Mouse (Mus musculus) spleen, adult 2 months (tissue): ENCODE results near the gene Gm37240. TPM values are rescaled to one million over a fixed set of nuclear protein-coding genes. Genes with fewer than 3 reads are reported as not detected.

Source experiments
- DNase-seq, 2 experiments: peaks; one replicate each; pipeline versions ENCODE4 v3.0.0 to v3.0.0-alpha.2; 2012 to 2021; ENCODE audit warnings: low spot score in 2 of 2, low read depth in 1 of 2
- H3K27ac ChIP-seq: fragments of 200-500 bp; 2 replicates; pipeline ENCODE4 v1.5.1; 2012; ENCODE audit warnings: low read length, inconsistent platforms; ENCODE audit not compliant: insufficient read depth
- H3K27me3 ChIP-seq: fragments of 200-500 bp; 2 replicates; pipeline ENCODE4 v1.6.1; 2012; ENCODE audit warnings: mild to moderate bottlenecking, moderate library complexity, low read length, inconsistent platforms; ENCODE audit not compliant: control insufficient read depth, insufficient read depth
- H3K36me3 ChIP-seq: fragments of 200-500 bp; 2 replicates; pipeline ENCODE4 v1.6.1; 2012; ENCODE audit warnings: mild to moderate bottlenecking, low read length, inconsistent platforms; ENCODE audit not compliant: control insufficient read depth, insufficient read depth
- H3K4me1 ChIP-seq: fragments of 200-500 bp; 2 replicates; pipeline ENCODE4 v1.6.1; 2011; ENCODE audit warnings: inconsistent platforms; ENCODE audit not compliant: control insufficient read depth, insufficient read depth, insufficient read length
- H3K4me3 ChIP-seq: fragments of 200-500 bp; 2 replicates; pipeline ENCODE4 v1.5.1; 2011; ENCODE audit warnings: mild to moderate bottlenecking, inconsistent platforms; ENCODE audit not compliant: insufficient read depth, insufficient read length; ENCODE audit errors: extremely low read depth
- CTCF ChIP-seq: fragments of 200-500 bp; IDR thresholded peaks from 2 replicates; pipeline ENCODE4 v1.5.1; 2011; ENCODE audit warnings: mild to moderate bottlenecking, inconsistent platforms; ENCODE audit not compliant: insufficient read depth, insufficient read length, insufficient replicate concordance; ENCODE audit errors: extremely low read depth
- POLR2A ChIP-seq: fragments of 200-500 bp; IDR thresholded peaks from 2 replicates; pipeline ENCODE4 v1.6.1; 2011; ENCODE audit warnings: low read depth, low read length, inconsistent platforms
- WGBS: fragments of 180-500 bp; shearing (Covaris S2); methylation state at CpG from one replicate; pipeline ENCODE4 v1.1.7; 2018; 5-methylcytosine and 5-hydroxymethylcytosine counted together
- polyA plus RNA-seq: library from polyadenylated mRNA; depleted of rRNA; stranded (reverse); fragments of >200 nt; gene quantifications from 2 replicates; pipeline ENCODE4 v1.2.3, GENCODE M21; 2012

Gene Gm37240
- polyA plus RNA-seq, 1 experiment = 1.1 TPM

- no peak overlapping the region for H3K27ac ChIP-seq
- TF ChIP-seq CTCF (no peak), POLR2A (no peak)
- H3K36me3 ChIP-seq = no peaks in the 10 kb centered on the region
- DNase-seq = no peak
- H3K4me1 ChIP-seq = no peaks in the 10 kb centered on the region; the same call in 1 of the 2 replicates
- no peak overlapping the region for H3K4me3 ChIP-seq
- WGBS = 94% methylated on average over 4 of the region's 4 CpGs
- no peaks in the 10 kb centered on the region for H3K27me3 ChIP-seq
These were observed 681.4 kb downstream of the Gm37240 start for GRCm38 (mm10) chr3:85205911-85206310.

GRCm38 (mm10) chr3:85203659-85204058, 683.7 kb downstream of the Gm37240 start:
- TF ChIP-seq CTCF (no peak), POLR2A (no peak)
- no peaks in the 10 kb centered on the region; the same call in 1 of the 2 replicates for H3K4me1 ChIP-seq
- H3K36me3 ChIP-seq = no peaks in the 10 kb centered on the region
- no peak overlapping the region for H3K4me3 ChIP-seq
- no peak overlapping the region for H3K27ac ChIP-seq
- whole genome bisulfite sequencing = 78% methylated on average over 9 of the region's 9 CpGs
- DNase-seq = no peak
- H3K27me3 ChIP-seq = no peaks in the 10 kb centered on the region

- TF ChIP-seq CTCF (no peak), POLR2A (no peak)
- Histone ChIP-seq H3K4me3 (no peak overlapping the region), H3K27ac (no peak overlapping the region), H3K36me3 (no peaks in the 10 kb centered on the region), H3K27me3 (no peaks in the 10 kb centered on the region), H3K4me1 (no peaks in the 10 kb centered on the region; the same call in 1 of the 2 replicates)
- WGBS = 51% methylated on average over 3 of the region's 3 CpGs
- DNase-seq = no peak
These were observed 684.6 kb downstream of the Gm37240 start for GRCm38 (mm10) chr3:85202726-85203125.

- 92% methylated on average over 4 of the region's 4 CpGs for WGBS
- TF ChIP-seq POLR2A (no peak), CTCF (no peak)
- no peak for DNase-seq
- Histone ChIP-seq H3K27ac (no peak overlapping the region), H3K36me3 (no peaks in the 10 kb centered on the region), H3K4me1 (no peaks in the 10 kb centered on the region; the same call in 1 of the 2 replicates), H3K27me3 (no peaks in the 10 kb centered on the region), H3K4me3 (no peak overlapping the region)
These were observed 685.5 kb downstream of the Gm37240 start for GRCm38 (mm10) chr3:85201785-85202184.

- no peak overlapping the region for H3K4me3 ChIP-seq
- DNase-seq = no peak
- H3K4me1 ChIP-seq = peaks cover 2% of the 10 kb centered on the region; the same call in 1 of the 2 replicates
- TF ChIP-seq POLR2A = no peak
- no peak for TF ChIP-seq CTCF
- WGBS = 94% methylated on average over 3 of the region's 3 CpGs
- H3K27me3 ChIP-seq = no peaks in the 10 kb centered on the region
- H3K36me3 ChIP-seq = no peaks in the 10 kb centered on the region
- no peak overlapping the region for H3K27ac ChIP-seq
These were observed 688.8 kb downstream of the Gm37240 start for GRCm38 (mm10) chr3:85198496-85198895.

GRCm38 (mm10) chr3:85197148-85197547, 690.2 kb downstream of the Gm37240 start:
- Histone ChIP-seq H3K4me3 (no peak overlapping the region), H3K36me3 (no peaks in the 10 kb centered on the region), H3K4me1 (peaks cover 2% of the 10 kb centered on the region; the same call in 1 of the 2 replicates), H3K27ac (no peak overlapping the region), H3K27me3 (no peaks in the 10 kb centered on the region)
- TF ChIP-seq POLR2A (no peak), CTCF (no peak)
- 79% methylated on average over 6 of the region's 6 CpGs for WGBS
- DNase-seq = no peak

GRCm38 (mm10) chr3:85196591-85196990, 690.7 kb downstream of the Gm37240 start:
- TF ChIP-seq POLR2A (no peak), CTCF (no peak)
- peaks cover 2% of the 10 kb centered on the region; the same call in 1 of the 2 replicates for H3K4me1 ChIP-seq
- no peak overlapping the region for H3K27ac ChIP-seq
- H3K27me3 ChIP-seq = no peaks in the 10 kb centered on the region
- no peak overlapping the region for H3K4me3 ChIP-seq
- no peak for DNase-seq
- H3K36me3 ChIP-seq = no peaks in the 10 kb centered on the region
- 93% methylated on average over 4 of the region's 4 CpGs for WGBS
